Mouse (Mus musculus) intestine, postnatal 0 days (tissue): ENCODE data around the gene Olfr1371. TPM values are rescaled to one million over a fixed set of nuclear protein-coding genes. Genes with fewer than 3 reads are reported as not detected.

Experiments used
- ATAC-seq: fragments of 200-750 bp; cut with Nextera tagmentation; 2 replicates; pipeline ENCODE4 v1.8.0; 2017; ENCODE audit warnings: mild to moderate bottlenecking, moderate TSS enrichment, moderate library complexity
- H3K27ac ChIP-seq: fragments of 300-500 bp; sonication (generic); 2 replicates; pipeline ENCODE4 v1.5.1; 2014; ENCODE audit warnings: mild to moderate bottlenecking, low read depth, low read length, moderate library complexity
- H3K27me3 ChIP-seq: fragments of 300-500 bp; sonication (generic); replicated peaks from 2 replicates; pipeline ENCODE4 v1.6.1; 2014; ENCODE audit warnings: low read length, mixed read lengths; ENCODE audit not compliant: control insufficient read depth, insufficient read depth
- H3K36me3 ChIP-seq: fragments of 300-500 bp; sonication (generic); 2 replicates; pipeline ENCODE4 v1.6.1; 2014; ENCODE audit warnings: mild to moderate bottlenecking, moderate library complexity; ENCODE audit not compliant: control insufficient read depth, insufficient read depth
- H3K4me1 ChIP-seq: fragments of 300-500 bp; sonication (generic); replicated peaks from 2 replicates; pipeline ENCODE4 v1.6.1; 2014; ENCODE audit warnings: antibody characterized with exemption, low read length, mixed read lengths; ENCODE audit not compliant: control insufficient read depth, insufficient read depth
- H3K4me2 ChIP-seq: fragments of 300-500 bp; sonication (generic); replicated peaks from 2 replicates; pipeline ENCODE4 v1.6.1; 2014; ENCODE audit warnings: low read depth, mild to moderate bottlenecking, moderate library complexity
- H3K4me3 ChIP-seq: fragments of 300-500 bp; sonication (generic); 2 replicates; pipeline ENCODE4 v1.5.1; 2014; ENCODE audit warnings: low read depth, low read length
- H3K9ac ChIP-seq: fragments of 300-500 bp; sonication (generic); 2 replicates; pipeline ENCODE4 v1.6.1; 2014; ENCODE audit warnings: mild to moderate bottlenecking, low read depth, low read length
- H3K9me3 ChIP-seq: fragments of 300-500 bp; sonication (generic); 2 replicates; pipeline ENCODE4 v1.6.1; 2016; ENCODE audit warnings: mixed run types; ENCODE audit not compliant: control insufficient read depth
- CTCF ChIP-seq: sonication (generic); IDR thresholded peaks from 2 replicates; pipeline ENCODE4 v1.5.1; 2016; ENCODE audit warnings: low read depth, mild to moderate bottlenecking, control low read depth, antibody characterized with exemption, moderate library complexity
- WGBS: fragments of 180-500 bp; shearing (Covaris S2); extraction: QIAGEN DNeasy Blood & Tissue Kit; methylation state at CpG from one replicate; pipeline ENCODE4 v1.1.7; 2014; 5-methylcytosine and 5-hydroxymethylcytosine counted together
- polyA plus RNA-seq: library from polyadenylated mRNA; unstranded; fragments of >200 nt; fragmentation: Nextera tagmentation; extraction: Ambion mirVana; gene quantifications from 2 replicates; pipeline ENCODE4 v1.2.1, GENCODE M21; 2015

Gene Olfr1371
- polyA plus RNA-seq, 1 experiment from 2014 or later = not detected

GRCm38 (mm10) chr11:52233906-52234305, 20.1 kb upstream of the Olfr1371 start:
- no peaks in the 10 kb centered on the region for H3K27me3 ChIP-seq
- H3K9me3 ChIP-seq = no peaks in the 10 kb centered on the region
- no peak overlapping the region for H3K27ac ChIP-seq
- no peaks in the 10 kb centered on the region; the same call in 1 of the 2 replicates for H3K4me1 ChIP-seq
- H3K4me3 ChIP-seq = 0 out of 2 replicates have a peak overlapping the region, but pooled peaks have one; percentile 98
- H3K36me3 ChIP-seq = no peaks in the 10 kb centered on the region; the same call in 1 of the 2 replicates
- H3K9ac ChIP-seq = no peak overlapping the region
- no peak for TF ChIP-seq CTCF
- H3K4me2 ChIP-seq = peak overlapping the region; percentile 63
- ATAC-seq = no peak
- 72% methylated on average over 1 of the region's 1 CpGs for WGBS

GRCm38 (mm10) chr11:52233043-52233653, 19.4 kb upstream of the Olfr1371 start:
- no peak overlapping the region; the same call in 1 of the 2 replicates for H3K9ac ChIP-seq

GRCm38 (mm10) chr11:52231606-52232541, 18.1 kb upstream of the Olfr1371 start, which contains the start of gene Skp1a:
Gene Skp1a, plus strand, starts transcription at chr11:52231995.
- Histone ChIP-seq H3K27ac (peak within 1 kb of the TSS; percentile 97), H3K27me3 (no peaks in the 10 kb centered on the region), H3K4me3 (peak within 1 kb of the TSS; percentile 98), H3K4me1 (no peaks in the 10 kb centered on the region; the same call in 1 of the 2 replicates), H3K9me3 (no peaks in the 10 kb centered on the region), H3K36me3 (no peaks in the 10 kb centered on the region; the same call in 1 of the 2 replicates), H3K9ac (peak within 1 kb of the TSS; percentile 99), H3K4me2 (peak within 1 kb of the TSS; percentile 63)
- TF ChIP-seq CTCF = no peak
- ATAC-seq = peak; percentile 82
- under 1% methylated on average over 87 of the region's 87 CpGs for WGBS

More at GRCm38 (mm10) chr11:52233043-52233653, 19.4 kb upstream of the Olfr1371 start:
- TF ChIP-seq CTCF = no peak
- Histone ChIP-seq H3K9me3 (no peaks in the 10 kb centered on the region), H3K27me3 (no peaks in the 10 kb centered on the region), H3K4me1 (no peaks in the 10 kb centered on the region; the same call in 1 of the 2 replicates), H3K4me3 (peak overlapping the region; percentile 98), H3K36me3 (no peaks in the 10 kb centered on the region; the same call in 1 of the 2 replicates), H3K4me2 (peak overlapping the region; percentile 63), H3K27ac (no peak overlapping the region)
- ATAC-seq = no peak
- 14% methylated on average over 3 of the region's 3 CpGs for WGBS

GRCm38 (mm10) chr11:52230694-52231093, 16.9 kb upstream of the Olfr1371 start:
- H3K36me3 ChIP-seq = no peaks in the 10 kb centered on the region; the same call in 1 of the 2 replicates
- peak overlapping the region; percentile 99; the same call in 1 of the 2 replicates for H3K9ac ChIP-seq
- peak overlapping the region; percentile 98; the same call in 1 of the 2 replicates for H3K4me3 ChIP-seq
- peak overlapping the region; percentile 97 for H3K27ac ChIP-seq
- no peaks in the 10 kb centered on the region for H3K9me3 ChIP-seq
- H3K27me3 ChIP-seq = no peaks in the 10 kb centered on the region
- H3K4me1 ChIP-seq = no peaks in the 10 kb centered on the region; the same call in 1 of the 2 replicates
- peak overlapping the region; percentile 63 for H3K4me2 ChIP-seq
- 30% methylated on average over 5 of the region's 5 CpGs for WGBS
- peak; percentile 73 for ATAC-seq
- no peak for TF ChIP-seq CTCF

- WGBS = 78% methylated on average over 7 of the region's 7 CpGs
- ATAC-seq = no peak
- no peak overlapping the region for H3K4me3 ChIP-seq
- TF ChIP-seq CTCF = no peak
- H3K9ac ChIP-seq = no peak overlapping the region
- no peak overlapping the region for H3K27ac ChIP-seq
- H3K4me2 ChIP-seq = no peak overlapping the region
- H3K27me3 ChIP-seq = no peaks in the 10 kb centered on the region
- no peaks in the 10 kb centered on the region for H3K36me3 ChIP-seq
- no peaks in the 10 kb centered on the region for H3K9me3 ChIP-seq
- H3K4me1 ChIP-seq = no peaks in the 10 kb centered on the region; the same call in 1 of the 2 replicates
Measured at GRCm38 (mm10) chr11:52228722-52229448, 15.1 kb upstream of the Olfr1371 start.
